8 mouse cellular contexts compared by ENCODE assay signal in the genomic region with DNA sequence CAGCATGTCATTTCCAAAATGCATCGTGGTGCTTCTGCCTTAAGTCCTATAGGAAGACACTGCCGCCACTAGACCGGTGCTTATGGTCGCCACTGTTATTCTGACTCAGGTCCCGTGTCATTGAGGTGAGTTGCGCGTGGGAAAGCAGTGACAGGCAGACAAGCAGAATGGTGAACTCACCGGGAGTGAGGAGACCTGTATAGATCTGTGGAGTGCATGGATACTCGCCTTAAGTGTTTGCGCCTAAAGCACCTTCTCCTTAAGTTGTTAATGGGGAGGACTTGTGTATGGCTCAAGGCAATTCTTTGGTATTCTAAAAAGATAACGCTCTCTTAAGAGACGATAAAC. TPM values are rescaled to one million over a fixed set of nuclear protein-coding genes. Genes with fewer than 3 reads are reported as not detected.
DNase-seq lines count a peak whose midpoint lies in the region; ATAC-seq and TF ChIP-seq lines count a peak whose summit lies in the region.

No protein-coding gene starts in this region.

- peaks cover 16% of the 10 kb centered on the region for H3K4me1 ChIP-seq in megakaryocyte, embryonic 14.5 days
- peaks cover 5% of the 10 kb centered on the region; the same call in 1 of the 2 replicates for H3K4me1 ChIP-seq in limb, embryonic 12.5 days (replicated peaks)
- 0 out of 2 replicates have a peak, but pooled peaks cover 2% of the 10 kb centered on the region for H3K4me1 ChIP-seq in small intestine, adult 2 months (ENCODE audit: control insufficient read depth, insufficient read depth, insufficient read length, low read length)

- H3K9me3 ChIP-seq in megakaryocyte, embryonic 14.5 days: peaks cover 6% of the 10 kb centered on the region; the same call in 1 of the 2 replicates
- H3K9me3 ChIP-seq in limb, embryonic 12.5 days: 0 out of 2 replicates have a peak, but pooled peaks cover 8% of the 10 kb centered on the region

- peak overlapping the region; percentile 75 for H3K9ac ChIP-seq in limb, embryonic 12.5 days (replicated peaks)

- DNase-seq in layer of hippocampus, adult 18-20 months (ENCODE audit: low spot score in 2 of 2): no peak
- no peak for DNase-seq in spleen, postnatal 10 days (ENCODE audit: low spot score in 2 of 2)
- DNase-seq in thymus, postnatal 14 days: no peak

- peak overlapping the region; percentile 90 for H3K27ac ChIP-seq in limb, embryonic 12.5 days
- peak overlapping the region; percentile 83 for H3K27ac ChIP-seq in small intestine, adult 2 months (ENCODE audit: insufficient read depth, low read depth, low read length)

- peak overlapping the region; percentile 85 for H3K4me2 ChIP-seq in limb, embryonic 12.5 days

- peaks cover 11% of the 10 kb centered on the region for H3K36me3 ChIP-seq in megakaryocyte, embryonic 14.5 days (replicated peaks; ENCODE audit: low read length)
- H3K36me3 ChIP-seq in limb, embryonic 12.5 days: no peaks in the 10 kb centered on the region
- H3K36me3 ChIP-seq in small intestine, adult 2 months (ENCODE audit: control insufficient read depth, insufficient read depth, low read length): no peaks in the 10 kb centered on the region

- WGBS in limb, embryonic 12.5 days: 4% methylated on average over 12 of the region's 12 CpGs
- 3% methylated on average over 12 of the region's 12 CpGs for WGBS in small intestine, adult 2 months

- TF ChIP-seq CTCF in small intestine, adult 2 months (IDR thresholded peaks at IDR 0.05; ENCODE audit: extremely low read depth, insufficient read length, insufficient replicate concordance, low read depth, low read length): no peak

- no peak for TF ChIP-seq POLR2A in small intestine, adult 2 months (IDR thresholded peaks at IDR 0.05; ENCODE audit: low read depth, low read length)

- H3K27me3 ChIP-seq in megakaryocyte, embryonic 14.5 days (replicated peaks): no peaks in the 10 kb centered on the region
- H3K27me3 ChIP-seq in limb, embryonic 12.5 days: no peaks in the 10 kb centered on the region
- H3K27me3 ChIP-seq in small intestine, adult 2 months (ENCODE audit: control insufficient read depth, insufficient read depth, low read length): no peaks in the 10 kb centered on the region

- ATAC-seq in megakaryocyte, adult 5-6 weeks (ENCODE audit: poor library complexity, severe bottlenecking): no peak
- peak; percentile 56 for ATAC-seq in erythroid progenitor cell, adult 5-6 weeks (replicated peaks; ENCODE audit: low FRiP score, poor library complexity, severe bottlenecking)
- ATAC-seq in limb, embryonic 12.5 days (ENCODE audit: insufficient number of reproducible peaks, insufficient read depth, low FRiP score, low TSS enrichment, low read depth): no peak

- peak overlapping the region; percentile 100 for H3K4me3 ChIP-seq in megakaryocyte, embryonic 14.5 days (replicated peaks)
- peak overlapping the region; percentile 67 for H3K4me3 ChIP-seq in limb, embryonic 12.5 days (replicated peaks)
- H3K4me3 ChIP-seq in small intestine, adult 2 months (ENCODE audit: low read depth, low read length): peak overlapping the region; percentile 80

RNA-seq across cellular contexts. Expression of gene Nek1, which starts 0.6 kb away (rescaled TPM):
- 0.27 TPM in 1 of 2 replicates, not detected in the other for polyA plus RNA-seq in megakaryocyte, embryonic 14.5 days (2012; ENCODE audit: insufficient read depth, low replicate concordance)
- 4.4 and 5.4 TPM in 2 replicates for total RNA-seq in megakaryocyte, adult 5-6 weeks (2015)
- total RNA-seq in megakaryocyte, adult 5-6 weeks (2017): 6.2 and 6.4 TPM in 2 replicates
- 14.3 and 15.9 TPM in 2 replicates for total RNA-seq in erythroid progenitor cell, adult 5-6 weeks (2015; ENCODE audit: low replicate concordance)
- 20.4 and 21.5 TPM in 2 replicates for total RNA-seq in erythroid progenitor cell, adult 5-6 weeks (2017; ENCODE audit: low replicate concordance)
- polyA plus RNA-seq in limb, embryonic 12.5 days (2016; fragmentation: Nextera tagmentation; extraction: Ambion mirVana): 20.1 and 20.4 TPM in 2 replicates
- 1.8 and 2.9 TPM in 2 replicates for polyA plus RNA-seq in small intestine, adult 2 months (2012; rRNA removed)
- 10 to 100 TPM; 25.5 to 26.1 TPM for total RNA-seq in layer of hippocampus, adult 18-20 months (2021)

RNA-seq across cellular contexts. Expression of gene Clcn3, which starts 10.5 kb away (rescaled TPM):
- 3.7 and 4.8 TPM in 2 replicates for polyA plus RNA-seq in megakaryocyte, embryonic 14.5 days (2012; ENCODE audit: insufficient read depth, low replicate concordance)
- total RNA-seq in megakaryocyte, adult 5-6 weeks (2015): 16.4 and 17.9 TPM in 2 replicates
- total RNA-seq in megakaryocyte, adult 5-6 weeks (2017): 21.1 and 26.0 TPM in 2 replicates
- 293 and 374 TPM in 2 replicates for total RNA-seq in erythroid progenitor cell, adult 5-6 weeks (2015; ENCODE audit: low replicate concordance)
- 484 and 559 TPM in 2 replicates for total RNA-seq in erythroid progenitor cell, adult 5-6 weeks (2017; ENCODE audit: low replicate concordance)
- polyA plus RNA-seq in limb, embryonic 12.5 days (2016; fragmentation: Nextera tagmentation; extraction: Ambion mirVana): 12.2 and 12.4 TPM in 2 replicates
- polyA plus RNA-seq in small intestine, adult 2 months (2012; rRNA removed): 6.8 and 9.3 TPM in 2 replicates
- total RNA-seq in layer of hippocampus, adult 18-20 months (2021): 100 to 1,000 TPM; 120 to 123 TPM

Comparison
In these comparisons a context has a peak if more than half of its experiments do, and no peak if none do; other contexts are left out.
1. RNA of gene Clcn3, which starts 10.5 kb away (total RNA-seq): 293 to 559 TPM in erythroid progenitor cell, adult 5-6 weeks and 120 to 123 TPM in layer of hippocampus, adult 18-20 months; 16.4 to 26.0 TPM in megakaryocyte, adult 5-6 weeks; every median in the first group is over 4 times any median in the second.
2. Peak in every context shown above with its lines, with median percentiles within 50 percentile points of each other: H3K4me3 ChIP-seq.